Mouse (Mus musculus) liver, embryonic 14.5 days (tissue): ENCODE measurements around the gene Zfp536. TPM values are rescaled to one million over a fixed set of nuclear protein-coding genes. Genes with fewer than 3 reads are reported as not detected.
A peak's percentile ranks its signal among the peaks of the same experiment; 100 is the strongest.

Experiments
- ATAC-seq: fragments of 200-750 bp; cut with Nextera tagmentation; 2 replicates; pipeline ENCODE4 v1.8.0; 2017; ENCODE audit warnings: moderate number of reproducible peaks, mild to moderate bottlenecking, moderate library complexity; ENCODE audit not compliant: insufficient read depth
- DNase-seq, 3 experiments: peaks; one replicate each; pipeline ENCODE4 v3.0.0-alpha.2; 2012 to 2013; ENCODE audit warnings: low read depth in 3 of 3, low spot score in 3 of 3
- H3K27ac ChIP-seq: fragments of 300-500 bp; sonication (generic); 2 replicates; pipeline ENCODE4 v1.5.1; 2014; ENCODE audit warnings: moderate library complexity, mild to moderate bottlenecking, control low read depth, inconsistent platforms
- H3K27me3 ChIP-seq: fragments of 300-500 bp; sonication (generic); 2 replicates; pipeline ENCODE4 v1.6.1; 2014; ENCODE audit warnings: mild to moderate bottlenecking, low read length, moderate library complexity; ENCODE audit not compliant: control insufficient read depth, insufficient read depth
- H3K36me3 ChIP-seq: fragments of 300-500 bp; sonication (generic); replicated peaks from 2 replicates; pipeline ENCODE4 v1.6.1; 2014; ENCODE audit warnings: low read depth; ENCODE audit not compliant: control insufficient read depth, insufficient read depth
- H3K4me1 ChIP-seq, 2 experiments: fragments of 200-500 bp in 1 of 2; fragments of 300-500 bp in 1 of 2; sonication (generic) in 1 of 2; replicated peaks; 2 replicates each; pipeline ENCODE4 v1.6.1; 2012 to 2014; ENCODE audit warnings: antibody characterized with exemption in 1 of 2, inconsistent platforms in 1 of 2, low read length in 1 of 2; ENCODE audit not compliant: control insufficient read depth in 2 of 2, insufficient read depth in 2 of 2
- H3K4me2 ChIP-seq: fragments of 300-500 bp; sonication (generic); 2 replicates; pipeline ENCODE4 v1.6.1; 2014; ENCODE audit warnings: low read depth, mild to moderate bottlenecking, control low read depth, moderate library complexity
- H3K4me3 ChIP-seq, 2 experiments: fragments of 200-500 bp in 1 of 2; fragments of 300-500 bp in 1 of 2; sonication (generic) in 1 of 2; 2 replicates each; pipeline ENCODE4 v1.5.1; 2012 to 2014; ENCODE audit warnings: low read depth in 2 of 2, low read length in 2 of 2, mild to moderate bottlenecking in 2 of 2, control low read depth in 1 of 2, inconsistent platforms in 1 of 2, moderate library complexity in 1 of 2; ENCODE audit not compliant: insufficient read depth in 1 of 2
- H3K9ac ChIP-seq: fragments of 300-500 bp; sonication (generic); replicated peaks from 2 replicates; pipeline ENCODE4 v1.6.1; 2014; ENCODE audit warnings: mild to moderate bottlenecking, control low read depth, moderate library complexity
- H3K9me3 ChIP-seq: fragments of 300-500 bp; sonication (generic); 2 replicates; pipeline ENCODE4 v1.6.1; 2016; ENCODE audit warnings: low read length, mixed read lengths; ENCODE audit not compliant: control insufficient read depth
- CTCF ChIP-seq: IDR thresholded peaks from 2 replicates; pipeline ENCODE4 v1.5.1; 2016; ENCODE audit warnings: antibody characterized with exemption, low read depth, control low read depth
- EP300 ChIP-seq: IDR thresholded peaks from 2 replicates; pipeline ENCODE4 v1.6.1; 2016; ENCODE audit warnings: antibody characterized with exemption, low read depth
- WGBS: fragments of 180-500 bp; shearing (Covaris S2); extraction: QIAGEN DNeasy Blood & Tissue Kit; methylation state at CpG from one replicate; pipeline ENCODE4 v1.1.7; 2014; ENCODE audit not compliant: insufficient replicate concordance; 5-methylcytosine and 5-hydroxymethylcytosine counted together
- polyA plus RNA-seq, 2 experiments: library from polyadenylated mRNA; depleted of rRNA in 1 of 2; stranded (reverse) in 1 of 2; unstranded in 1 of 2; fragments of >200 nt; fragmentation: Nextera tagmentation in 1 of 2; extraction: Ambion mirVana in 1 of 2; gene quantifications; 2 replicates each; pipeline versions ENCODE4 v1.2.1 to v1.2.3; 2012 to 2014

Gene Zfp536
- polyA plus RNA-seq, 2 experiments = not detected

DNA sequence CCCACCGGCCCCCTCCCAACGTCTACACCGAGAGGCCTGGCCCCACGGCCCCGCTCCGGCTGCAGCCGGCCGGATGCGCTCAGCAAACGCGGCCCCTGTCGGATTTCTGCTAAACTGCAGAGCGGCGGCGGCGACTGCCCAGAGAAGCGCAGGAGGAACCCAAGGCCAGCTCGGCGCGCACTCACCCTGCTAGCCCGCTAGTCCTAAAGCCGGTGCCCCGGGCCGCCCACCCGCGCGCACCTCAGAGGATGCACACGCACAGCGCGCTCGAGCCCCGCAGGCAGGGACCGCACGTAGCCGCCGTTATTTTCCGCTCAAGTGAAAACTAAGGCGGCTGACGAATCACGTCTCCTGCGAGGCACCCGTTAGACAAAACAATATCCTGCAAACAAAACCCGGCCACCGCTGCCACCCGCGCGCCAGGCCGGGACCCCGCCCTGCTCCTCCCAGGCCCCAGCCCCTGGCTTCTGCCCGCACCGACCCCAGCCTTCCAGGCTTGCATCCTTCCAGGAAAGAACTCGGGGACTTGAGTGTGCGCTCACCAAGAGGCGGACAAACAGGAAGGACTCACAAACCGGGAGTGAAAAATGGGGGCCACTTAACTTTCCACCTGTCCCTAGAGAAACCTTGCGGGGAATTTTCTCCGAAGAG, 2.9 kb downstream of the Zfp536 start:
- peak in 1 of 3 experiments; percentile 1 for DNase-seq
- TF ChIP-seq CTCF = peak; percentile 55
- TF ChIP-seq EP300 = no peak
- Histone ChIP-seq H3K27me3 (peaks cover 79% of the 10 kb centered on the region), H3K4me2 (peak overlapping the region; percentile 54), H3K4me3 (peak overlapping the region in 1 of 2 experiments; percentile 37; a peak in 2 of 4 replicates), H3K4me1 (no peaks in the 10 kb centered on the region), H3K9me3 (no peaks in the 10 kb centered on the region), H3K36me3 (no peaks in the 10 kb centered on the region), H3K27ac (no peak overlapping the region), H3K9ac (no peak overlapping the region)
- no peak for ATAC-seq
- WGBS = under 1% methylated on average over 54 of the region's 57 CpGs

DNA sequence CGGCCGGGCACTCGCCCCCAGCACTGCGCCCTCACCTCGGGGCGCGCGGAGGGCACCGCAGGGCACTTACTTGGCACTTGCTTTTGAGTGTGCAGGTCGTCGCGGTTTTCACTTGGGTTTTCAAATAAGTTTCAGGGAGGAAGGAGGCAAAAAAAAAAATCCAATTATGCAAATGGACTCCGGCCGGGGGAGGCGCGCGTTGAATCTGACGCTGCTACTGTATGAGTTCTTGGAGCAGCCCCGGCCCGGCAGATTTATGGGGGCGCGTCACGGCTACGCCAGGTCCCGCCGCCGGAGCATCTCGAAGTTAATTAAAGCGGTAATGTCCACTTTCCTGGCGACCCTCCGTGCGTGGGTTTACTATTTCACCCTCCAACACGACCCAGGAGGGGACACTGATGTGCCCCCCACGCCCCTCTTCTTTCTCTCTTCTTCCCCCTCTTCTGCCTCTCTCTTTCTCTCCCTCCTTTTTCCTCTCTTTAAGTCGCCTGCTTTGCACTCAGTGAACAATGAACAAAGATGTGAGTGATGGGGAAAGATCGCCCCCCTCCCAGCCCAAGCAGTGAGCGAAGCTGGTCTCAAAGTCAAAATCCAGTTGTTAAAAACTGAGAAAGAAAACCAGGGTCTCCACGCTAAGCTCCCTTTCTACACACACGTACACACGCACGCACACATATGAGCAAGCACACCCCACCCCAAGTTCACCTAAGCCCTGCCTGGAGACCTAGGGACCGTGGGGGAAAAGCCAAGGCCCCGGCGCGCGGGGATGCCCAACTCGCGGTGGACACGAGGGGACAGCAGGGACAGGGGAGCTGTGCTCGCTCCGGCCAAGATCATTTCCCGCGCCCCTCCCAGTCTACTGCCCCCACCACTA, 3.7 kb downstream of the Zfp536 start:
- DNase-seq (no peak), ATAC-seq (no peak)
- 3% methylated on average over 51 of the region's 53 CpGs for WGBS
- no peak overlapping the region for H3K9ac ChIP-seq
- H3K4me3 ChIP-seq = no peak overlapping the region
- TF ChIP-seq EP300 (no peak), CTCF (no peak)
- H3K27ac ChIP-seq = no peak overlapping the region
- H3K27me3 ChIP-seq = peaks cover 72% of the 10 kb centered on the region
- no peaks in the 10 kb centered on the region for H3K4me1 ChIP-seq
- peak overlapping the region; percentile 54 for H3K4me2 ChIP-seq
- H3K9me3 ChIP-seq = no peaks in the 10 kb centered on the region
- H3K36me3 ChIP-seq = no peaks in the 10 kb centered on the region

DNA sequence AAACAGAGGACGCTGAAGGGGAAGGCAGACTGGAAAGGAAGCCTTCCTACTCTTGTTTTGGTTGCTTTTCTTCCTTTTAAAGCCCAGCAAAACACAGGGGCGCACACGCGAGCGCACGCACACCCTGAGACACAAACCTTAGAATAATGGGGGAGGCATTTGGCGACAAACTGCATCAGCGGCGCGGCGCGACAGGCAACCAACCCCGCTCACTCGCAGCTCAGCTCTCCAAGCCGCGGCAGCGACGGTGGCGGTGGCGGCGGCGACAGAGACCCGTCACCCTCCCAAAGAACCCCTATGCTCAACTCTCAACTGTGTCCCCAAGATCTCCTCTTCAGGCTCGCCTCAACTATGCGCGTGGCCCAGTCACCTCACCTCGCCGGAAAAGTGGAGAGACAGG, 4.4 kb downstream of the Zfp536 start:
- TF ChIP-seq EP300 (no peak), CTCF (no peak)
- Histone ChIP-seq H3K27ac (no peak overlapping the region), H3K9me3 (no peaks in the 10 kb centered on the region), H3K36me3 (no peaks in the 10 kb centered on the region), H3K4me3 (no peak overlapping the region), H3K27me3 (peaks cover 66% of the 10 kb centered on the region), H3K4me1 (no peaks in the 10 kb centered on the region), H3K9ac (no peak overlapping the region), H3K4me2 (no peak overlapping the region; the same call in 1 of the 2 replicates)
- ATAC-seq (no peak), DNase-seq (no peak)
- WGBS = 2% methylated on average over 28 of the region's 28 CpGs

DNA sequence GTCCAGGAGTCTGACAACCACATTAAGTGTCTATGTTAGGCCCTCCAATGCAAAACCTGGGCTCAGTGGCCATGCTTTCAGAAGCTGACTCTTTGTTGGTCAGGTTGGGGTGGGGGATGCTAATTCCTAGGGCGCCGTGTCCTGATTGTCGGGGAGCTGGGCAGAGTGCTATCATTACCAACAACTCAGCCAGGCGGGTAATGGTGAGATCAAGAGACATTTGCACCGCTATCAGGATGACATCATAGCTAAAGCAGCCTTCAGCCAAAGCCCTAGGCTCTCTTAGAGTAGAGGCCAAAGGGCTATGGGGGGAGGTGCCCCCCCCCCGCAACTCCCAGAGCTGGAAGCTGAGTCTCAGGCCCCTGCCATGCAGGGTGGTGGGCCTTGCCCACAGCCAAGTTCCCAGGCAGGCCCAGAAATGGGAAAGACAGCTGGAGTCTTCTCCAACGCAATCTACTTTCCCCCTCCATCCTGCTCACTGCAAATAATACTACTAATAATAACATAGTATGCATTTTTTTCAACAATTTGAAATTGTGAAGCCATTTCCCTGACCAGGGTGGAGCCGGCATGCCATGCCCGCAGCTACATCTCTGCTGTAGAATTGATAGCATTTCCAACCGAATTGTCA, 5.0 kb downstream of the Zfp536 start:
- H3K4me2 ChIP-seq = no peak overlapping the region
- no peak for DNase-seq
- H3K9ac ChIP-seq = no peak overlapping the region
- no peaks in the 10 kb centered on the region for H3K9me3 ChIP-seq
- no peaks in the 10 kb centered on the region for H3K4me1 ChIP-seq
- WGBS = 12% methylated on average over 10 of the region's 10 CpGs
- no peaks in the 10 kb centered on the region for H3K36me3 ChIP-seq
- TF ChIP-seq CTCF (no peak), EP300 (no peak)
- H3K4me3 ChIP-seq = no peak overlapping the region
- ATAC-seq = no peak
- peaks cover 61% of the 10 kb centered on the region for H3K27me3 ChIP-seq
- no peak overlapping the region for H3K27ac ChIP-seq

DNA sequence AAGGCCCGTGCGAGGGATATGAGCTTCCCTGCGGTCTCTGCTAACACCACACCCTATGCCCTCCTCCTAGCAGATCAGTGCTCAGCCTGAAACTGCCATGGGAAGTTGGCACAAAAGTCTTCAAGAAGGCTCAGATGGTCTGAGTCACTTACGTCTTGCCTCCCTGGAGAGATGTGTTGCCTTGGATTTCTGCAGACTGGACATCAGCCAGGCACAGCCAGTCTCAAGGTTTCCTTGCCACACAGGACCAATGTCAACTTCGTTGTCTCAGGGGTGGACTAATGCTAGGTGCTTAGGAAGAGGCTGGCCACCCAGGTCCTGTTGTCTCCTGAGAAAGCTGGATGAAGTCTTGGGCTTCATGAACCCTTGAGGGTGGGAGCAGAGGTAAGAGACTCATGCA, 14.6 kb downstream of the Zfp536 start:
- Histone ChIP-seq H3K4me3 (no peak overlapping the region), H3K4me1 (no peaks in the 10 kb centered on the region), H3K4me2 (no peak overlapping the region), H3K27ac (no peak overlapping the region), H3K36me3 (no peaks in the 10 kb centered on the region), H3K9me3 (no peaks in the 10 kb centered on the region), H3K9ac (no peak overlapping the region), H3K27me3 (no peaks in the 10 kb centered on the region)
- ATAC-seq (no peak), DNase-seq (no peak)
- WGBS = 59% methylated on average over 5 of the region's 5 CpGs
- TF ChIP-seq EP300 = no peak
- no peak for TF ChIP-seq CTCF
